Mouse (Mus musculus) CH12.LX (cell line): ENCODE measurements around the gene Dppa5a. TPM values are rescaled to one million over a fixed set of nuclear protein-coding genes. Genes with fewer than 3 reads are reported as not detected.

Experiments
- DNase-seq: peaks from one replicate; pipeline ENCODE4 v3.0.0-alpha.2; 2013; ENCODE audit errors: extremely low read depth
- H3K27ac ChIP-seq: 2 replicates; pipeline ENCODE4 v1.5.1; 2012; ENCODE audit warnings: low read depth, mild to moderate bottlenecking, control low read depth, moderate library complexity; ENCODE audit not compliant: insufficient read depth
- H3K27me3 ChIP-seq: replicated peaks from 2 replicates; pipeline ENCODE3; 2012; ENCODE audit warnings: inconsistent platforms
- H3K36me3 ChIP-seq, 2 experiments: replicated peaks in 1 of 2; 2 replicates each; pipeline versions ENCODE3 to v1.6.1; 2012; ENCODE audit warnings: inconsistent platforms in 1 of 2, low read length in 1 of 2, mild to moderate bottlenecking in 1 of 2, mixed read lengths in 1 of 2, moderate library complexity in 1 of 2; ENCODE audit not compliant: control insufficient read depth in 1 of 2, insufficient read depth in 1 of 2
- H3K4me1 ChIP-seq, 2 experiments: 2 replicates each; pipeline ENCODE4 v1.6.1; 2012; ENCODE audit warnings: inconsistent platforms in 1 of 2, moderate library complexity in 1 of 2; ENCODE audit not compliant: insufficient read depth in 2 of 2, control insufficient read depth in 1 of 2
- H3K4me2 ChIP-seq: 2 replicates; pipeline ENCODE4 v1.6.1; 2012; ENCODE audit warnings: low read depth, mild to moderate bottlenecking, control low read depth; ENCODE audit not compliant: poor library complexity, insufficient read depth, severe bottlenecking
- H3K4me3 ChIP-seq, 3 experiments: fragments of 150-350 bp in 1 of 3; sonication (generic) in 1 of 3; replicated peaks in 1 of 3; 2 replicates each; pipeline versions ENCODE3 to v1.5.1; 2011 to 2012; ENCODE audit warnings: low read depth in 2 of 3, low read length in 2 of 3, mild to moderate bottlenecking in 2 of 3, moderate library complexity in 2 of 3, control low read depth in 1 of 3, improper control_type of control experiment in 1 of 3, inconsistent platforms in 1 of 3, mixed read lengths in 1 of 3; ENCODE audit not compliant: poor library complexity in 1 of 3
- H3K79me2 ChIP-seq: replicated peaks from 2 replicates; pipeline ENCODE4 v1.6.1; 2012; ENCODE audit warnings: mild to moderate bottlenecking, moderate library complexity; ENCODE audit not compliant: control insufficient read depth, poor library complexity, insufficient read depth, severe bottlenecking; ENCODE audit errors: extremely low read depth
- H3K9ac ChIP-seq: 2 replicates; pipeline ENCODE4 v1.6.1; 2012; ENCODE audit warnings: low read depth, mild to moderate bottlenecking, control low read depth, moderate library complexity; ENCODE audit not compliant: insufficient read depth
- H3K9me3 ChIP-seq: replicated peaks from 2 replicates; pipeline ENCODE3; 2012; ENCODE audit warnings: low read length, inconsistent platforms, mixed read lengths
- CHD2 ChIP-seq: IDR thresholded peaks from 2 replicates; pipeline ENCODE4 v1.6.1; 2011; ENCODE audit warnings: low read length, improper control_type of control experiment
- CTCF ChIP-seq, 2 experiments: IDR thresholded peaks in 1 of 2; conservative IDR thresholded peaks in 1 of 2; 2 replicates each; pipeline ENCODE4 v1.5.1; 2011 to 2012; ENCODE audit warnings: low read depth in 2 of 2, low read length in 2 of 2, improper control_type of control experiment in 1 of 2, inconsistent platforms in 1 of 2, mild to moderate bottlenecking in 1 of 2, moderate library complexity in 1 of 2
- ELF1 ChIP-seq: IDR thresholded peaks from 2 replicates; pipeline ENCODE4 v1.6.1; 2014; ENCODE audit warnings: low read depth, mild to moderate bottlenecking, inconsistent platforms, low read length, improper control_type of control experiment
- EP300 ChIP-seq: IDR thresholded peaks from 2 replicates; pipeline ENCODE4 v1.6.1; 2011; ENCODE audit warnings: low read length, improper control_type of control experiment
- ETS1 ChIP-seq: conservative IDR thresholded peaks from 2 replicates; pipeline ENCODE4 v1.6.1; 2012; ENCODE audit warnings: low read depth, mild to moderate bottlenecking, inconsistent platforms, low read length, improper control_type of control experiment, moderate library complexity
- HCFC1 ChIP-seq: IDR thresholded peaks from 2 replicates; pipeline ENCODE4 v1.6.1; 2012; ENCODE audit warnings: low read depth, mild to moderate bottlenecking, inconsistent platforms, low read length, improper control_type of control experiment
- KAT2A ChIP-seq: IDR thresholded peaks from 2 replicates; pipeline ENCODE4 v1.6.1; 2012; ENCODE audit warnings: low read length, improper control_type of control experiment, inconsistent platforms; ENCODE audit not compliant: insufficient replicate concordance
- MAX ChIP-seq: IDR thresholded peaks from 2 replicates; pipeline ENCODE4 v1.6.1; 2011; ENCODE audit warnings: low read length, improper control_type of control experiment
- MAZ ChIP-seq: IDR thresholded peaks from 2 replicates; pipeline ENCODE4 v1.6.1; 2012; ENCODE audit warnings: low read depth, mild to moderate bottlenecking, inconsistent platforms, low read length, improper control_type of control experiment, moderate library complexity
- MEF2A ChIP-seq: IDR thresholded peaks from 2 replicates; pipeline ENCODE4 v1.6.1; 2014; ENCODE audit warnings: low read depth, mild to moderate bottlenecking, inconsistent platforms, low read length, improper control_type of control experiment, borderline replicate concordance
- POLR2AphosphoS2 ChIP-seq: IDR thresholded peaks from 2 replicates; pipeline ENCODE4 v1.6.1; 2011; ENCODE audit warnings: low read depth, low read length, improper control_type of control experiment
- RAD21 ChIP-seq: IDR thresholded peaks from 2 replicates; pipeline ENCODE4 v1.6.1; 2011; ENCODE audit warnings: low read depth, mild to moderate bottlenecking, low read length, improper control_type of control experiment, moderate library complexity
- SMC3 ChIP-seq: IDR thresholded peaks from 2 replicates; pipeline ENCODE4 v1.6.1; 2011; ENCODE audit warnings: low read depth, low read length, improper control_type of control experiment
- TBP ChIP-seq: conservative IDR thresholded peaks from 2 replicates; pipeline ENCODE4 v1.6.1; 2011; ENCODE audit warnings: low read depth, low read length, improper control_type of control experiment
- TCF12 ChIP-seq: IDR thresholded peaks from 2 replicates; pipeline ENCODE4 v1.6.1; 2014; ENCODE audit warnings: low read depth, mild to moderate bottlenecking, inconsistent platforms, low read length, improper control_type of control experiment
- UBTF ChIP-seq: IDR thresholded peaks from 2 replicates; pipeline ENCODE4 v1.6.1; 2012; ENCODE audit warnings: low read depth, mild to moderate bottlenecking, inconsistent platforms, low read length, improper control_type of control experiment, moderate library complexity
- USF1 ChIP-seq: IDR thresholded peaks from 2 replicates; pipeline ENCODE4 v1.6.1; 2014; ENCODE audit warnings: low read depth, mild to moderate bottlenecking, inconsistent platforms, low read length, improper control_type of control experiment
- ZC3H11A ChIP-seq: IDR thresholded peaks from 2 replicates; pipeline ENCODE4 v1.6.1; 2012; ENCODE audit warnings: low read depth, mild to moderate bottlenecking, inconsistent platforms, low read length, improper control_type of control experiment
- ZKSCAN1 ChIP-seq: IDR thresholded peaks from 2 replicates; pipeline ENCODE4 v1.6.1; 2012; ENCODE audit warnings: low read depth, inconsistent platforms, low read length, improper control_type of control experiment, borderline replicate concordance
- dilution Hi-C: fragments of 300-500 bp; cut with MboI; formaldehyde crosslinking; loops from 2 replicates; pipeline ENCODE4 v1.14.3; 2020; ENCODE audit warnings: low sequenced_read_pairs; ENCODE audit not compliant: extremely low pct_unique_long_range_greater_than_20kb, extremely low pct_ligation_motif_present
- in situ Hi-C: fragments of 300-500 bp; cut with MboI; formaldehyde crosslinking; loops from 3 replicates; pipeline ENCODE4 v1.14.3; 2019; ENCODE audit warnings: low sequenced_read_pairs, low pct_ligation_motif_present, low pct_unique_long_range_greater_than_20kb, mixed read lengths
- polyA plus RNA-seq: library from polyadenylated mRNA; unstranded; fragments of >175 nt; gene quantifications from 2 replicates; pipeline ENCODE4 v1.2.1, GENCODE M21; 2012; ENCODE audit warnings: low read depth; ENCODE audit not compliant: insufficient read length
- total RNA-seq, 2 experiments: library from RNA; depleted of rRNA; stranded (reverse); fragments of 300-350 nt in 1 of 2; fragments of >200 nt in 1 of 2; gene quantifications; 2 replicates each; pipeline ENCODE4 v1.2.3; 2012 to 2014

Dppa5a gene
- total and polyA plus RNA-seq, 3 experiments = not detected

GRCm38 (mm10) chr9:78374885-78375389, 7.0 kb upstream of the Dppa5a start:
- no peak overlapping the region for H3K4me3 ChIP-seq
- dilution Hi-C loops = no loop called here
- no peaks in the 10 kb centered on the region for H3K9me3 ChIP-seq
- TF ChIP-seq USF1 (no peak), CHD2 (no peak), MAZ (no peak), ELF1 (no peak), RAD21 (no peak), ZC3H11A (no peak), CTCF (conservative IDR thresholded peaks at IDR 0.05 in 1 of 2, IDR thresholded peaks at IDR 0.05 in 1 of 2; ENCODE audit: low read depth in 2 of 2, low read length in 2 of 2) (no peak), MEF2A (no peak), POLR2AphosphoS2 (no peak), MAX (no peak), SMC3 (no peak), EP300 (no peak), TCF12 (no peak), ZKSCAN1 (no peak)
- in situ Hi-C loops = no loop called here
- H3K9ac ChIP-seq = no peak overlapping the region
- H3K79me2 ChIP-seq = no peaks in the 10 kb centered on the region
- no peak overlapping the region for H3K4me2 ChIP-seq
- DNase-seq = no peak
- no peak overlapping the region for H3K27ac ChIP-seq
- H3K4me1 ChIP-seq = no peaks in the 10 kb centered on the region
- peaks cover 51% of the 10 kb centered on the region for H3K27me3 ChIP-seq
- H3K36me3 ChIP-seq = no peaks in the 10 kb centered on the region

- no peak overlapping the region for H3K4me3 ChIP-seq
These were observed 6.4 kb upstream of the Dppa5a start for GRCm38 (mm10) chr9:78374397-78374796.

More at GRCm38 (mm10) chr9:78374397-78374796, 6.4 kb upstream of the Dppa5a start:
- Histone ChIP-seq H3K4me2 (no peak overlapping the region), H3K9me3 (no peaks in the 10 kb centered on the region), H3K36me3 (no peaks in the 10 kb centered on the region), H3K9ac (no peak overlapping the region), H3K4me1 (no peaks in the 10 kb centered on the region), H3K27ac (no peak overlapping the region), H3K27me3 (peaks cover 49% of the 10 kb centered on the region), H3K79me2 (no peaks in the 10 kb centered on the region)
- dilution Hi-C loops = no loop called here
- TF ChIP-seq TBP (no peak), HCFC1 (no peak), UBTF (no peak), MAZ (no peak), RAD21 (no peak), ETS1 (no peak), TCF12 (no peak), CHD2 (no peak), ZKSCAN1 (no peak), ZC3H11A (no peak), KAT2A (no peak)
- in situ Hi-C loops = no loop called here
- DNase-seq = no peak
